Mouse (Mus musculus) forebrain, embryonic 14.5 days (tissue): ENCODE data around the gene Gtf3c1. TPM values are rescaled to one million over a fixed set of nuclear protein-coding genes. Genes with fewer than 3 reads are reported as not detected.

Experiments
- ATAC-seq: fragments of 200-750 bp; cut with Nextera tagmentation; 2 replicates; pipeline ENCODE4 v1.8.0; 2017; ENCODE audit warnings: mild to moderate bottlenecking, moderate library complexity
- DNase-seq: peaks from one replicate; pipeline ENCODE4 v3.0.0-alpha.2; 2015; ENCODE audit warnings: low spot score
- H3K27ac ChIP-seq: fragments of 300-500 bp; sonication (generic); 2 replicates; pipeline ENCODE4 v1.5.1; 2014; ENCODE audit warnings: low read depth, mild to moderate bottlenecking, control low read depth, low read length, moderate library complexity
- H3K27me3 ChIP-seq: fragments of 300-500 bp; sonication (generic); replicated peaks from 2 replicates; pipeline ENCODE4 v1.6.1; 2014; ENCODE audit warnings: low read length, control low read depth, mixed read lengths; ENCODE audit not compliant: control insufficient read depth, insufficient read depth
- H3K36me3 ChIP-seq: fragments of 300-500 bp; sonication (generic); 2 replicates; pipeline ENCODE4 v1.6.1; 2014; ENCODE audit warnings: low read length, control low read depth; ENCODE audit not compliant: control insufficient read depth, insufficient read depth
- H3K4me1 ChIP-seq: fragments of 300-500 bp; sonication (generic); 2 replicates; pipeline ENCODE4 v1.6.1; 2014; ENCODE audit warnings: antibody characterized with exemption, low read length, control low read depth; ENCODE audit not compliant: control insufficient read depth, insufficient read depth
- H3K4me2 ChIP-seq: fragments of 300-500 bp; sonication (generic); 2 replicates; pipeline ENCODE4 v1.6.1; 2014; ENCODE audit warnings: mild to moderate bottlenecking, control low read depth, low read length
- H3K4me3 ChIP-seq: fragments of 300-500 bp; sonication (generic); 2 replicates; pipeline ENCODE4 v1.5.1; 2014; ENCODE audit warnings: low read depth, low read length, control low read depth
- H3K9ac ChIP-seq: fragments of 300-500 bp; sonication (generic); 2 replicates; pipeline ENCODE4 v1.6.1; 2014; ENCODE audit warnings: mild to moderate bottlenecking, low read length, control low read depth, moderate library complexity
- H3K9me3 ChIP-seq: fragments of 300-500 bp; sonication (generic); replicated peaks from 2 replicates; pipeline ENCODE4 v1.6.1; 2016; ENCODE audit warnings: low read length, control low read depth, mixed read lengths; ENCODE audit not compliant: control insufficient read depth
- whole genome bisulfite sequencing: fragments of 180-500 bp; shearing (Covaris S2); extraction: QIAGEN DNeasy Blood & Tissue Kit; methylation state at CpG from one replicate; pipeline ENCODE4 v1.1.7; 2014; 5-methylcytosine and 5-hydroxymethylcytosine counted together
- polyA plus RNA-seq: library from polyadenylated mRNA; unstranded; fragments of >200 nt; fragmentation: Nextera tagmentation; extraction: Ambion mirVana; gene quantifications from 2 replicates; pipeline ENCODE4 v1.2.1, GENCODE M21; 2014

Gene Gtf3c1
- polyA plus RNA-seq, 1 experiment from 2014 or later: 33.5 TPM

DNA sequence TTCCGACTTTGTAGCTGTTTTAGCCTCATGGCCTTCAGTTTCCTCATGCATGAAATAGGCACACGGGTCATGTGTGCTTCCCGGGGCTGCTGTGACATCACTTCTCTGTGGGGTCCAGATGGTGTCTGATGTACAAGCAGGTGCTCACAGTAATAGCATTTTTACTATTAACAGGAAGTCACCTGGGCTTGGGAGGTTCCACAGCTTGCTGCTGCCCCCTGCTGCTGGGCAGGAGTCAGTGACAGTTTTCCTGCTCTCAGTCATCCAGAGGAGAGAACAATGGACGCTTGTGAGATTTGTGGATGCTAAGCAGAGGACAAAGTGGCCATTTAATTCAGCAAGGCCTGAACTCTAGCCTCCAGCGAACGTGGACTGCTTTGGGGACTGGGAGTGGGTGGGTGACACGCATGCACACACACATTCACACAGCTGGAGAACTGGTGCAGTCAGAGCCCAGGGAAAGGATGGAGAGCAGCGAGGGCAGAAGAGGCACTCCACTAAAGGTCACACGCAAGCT is 68.7 kb downstream of the Gtf3c1 start:
- H3K36me3 ChIP-seq: peaks cover 45% of the 10 kb centered on the region
- H3K9me3 ChIP-seq: no peaks in the 10 kb centered on the region
- peak; percentile 73 for ATAC-seq
- H3K27ac ChIP-seq: peak overlapping the region; percentile 27; the same call in 1 of the 2 replicates
- H3K4me3 ChIP-seq: no peak overlapping the region
- WGBS: 36% methylated on average over 9 of the region's 9 CpGs
- H3K27me3 ChIP-seq: no peaks in the 10 kb centered on the region
- peak; percentile 79 for DNase-seq
- H3K4me1 ChIP-seq: no peaks in the 10 kb centered on the region
- H3K9ac ChIP-seq: peak overlapping the region; percentile 32; the same call in 1 of the 2 replicates
- no peak overlapping the region for H3K4me2 ChIP-seq

DNA sequence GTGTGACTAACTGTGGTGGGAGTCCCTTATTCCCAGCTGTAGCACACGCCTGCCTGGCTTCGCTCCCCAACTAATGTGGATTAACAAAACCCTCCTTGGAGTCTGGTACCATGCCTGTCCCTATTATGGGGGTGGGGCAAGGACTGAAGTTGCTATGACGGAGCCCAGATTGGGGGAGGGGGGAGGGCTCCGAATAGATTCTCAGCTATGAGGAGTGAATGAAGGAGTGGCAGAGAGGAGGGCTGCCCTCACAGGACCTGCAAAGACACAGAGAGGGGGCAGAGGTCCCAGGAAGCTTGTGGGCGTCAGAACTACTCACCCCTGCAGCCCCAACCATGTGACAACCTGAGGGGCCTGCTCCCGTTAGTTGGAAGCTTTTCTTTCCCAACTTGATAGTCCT is 69.2 kb downstream of the Gtf3c1 start:
- Histone ChIP-seq H3K27ac (no peak overlapping the region), H3K4me1 (no peaks in the 10 kb centered on the region), H3K36me3 (peaks cover 39% of the 10 kb centered on the region), H3K27me3 (no peaks in the 10 kb centered on the region), H3K4me2 (no peak overlapping the region), H3K9ac (no peak overlapping the region), H3K4me3 (no peak overlapping the region), H3K9me3 (no peaks in the 10 kb centered on the region)
- DNase-seq (no peak), ATAC-seq (peak; percentile 13; the same call in 1 of the 2 replicates)
- 73% methylated on average over 6 of the region's 6 CpGs for WGBS

DNA sequence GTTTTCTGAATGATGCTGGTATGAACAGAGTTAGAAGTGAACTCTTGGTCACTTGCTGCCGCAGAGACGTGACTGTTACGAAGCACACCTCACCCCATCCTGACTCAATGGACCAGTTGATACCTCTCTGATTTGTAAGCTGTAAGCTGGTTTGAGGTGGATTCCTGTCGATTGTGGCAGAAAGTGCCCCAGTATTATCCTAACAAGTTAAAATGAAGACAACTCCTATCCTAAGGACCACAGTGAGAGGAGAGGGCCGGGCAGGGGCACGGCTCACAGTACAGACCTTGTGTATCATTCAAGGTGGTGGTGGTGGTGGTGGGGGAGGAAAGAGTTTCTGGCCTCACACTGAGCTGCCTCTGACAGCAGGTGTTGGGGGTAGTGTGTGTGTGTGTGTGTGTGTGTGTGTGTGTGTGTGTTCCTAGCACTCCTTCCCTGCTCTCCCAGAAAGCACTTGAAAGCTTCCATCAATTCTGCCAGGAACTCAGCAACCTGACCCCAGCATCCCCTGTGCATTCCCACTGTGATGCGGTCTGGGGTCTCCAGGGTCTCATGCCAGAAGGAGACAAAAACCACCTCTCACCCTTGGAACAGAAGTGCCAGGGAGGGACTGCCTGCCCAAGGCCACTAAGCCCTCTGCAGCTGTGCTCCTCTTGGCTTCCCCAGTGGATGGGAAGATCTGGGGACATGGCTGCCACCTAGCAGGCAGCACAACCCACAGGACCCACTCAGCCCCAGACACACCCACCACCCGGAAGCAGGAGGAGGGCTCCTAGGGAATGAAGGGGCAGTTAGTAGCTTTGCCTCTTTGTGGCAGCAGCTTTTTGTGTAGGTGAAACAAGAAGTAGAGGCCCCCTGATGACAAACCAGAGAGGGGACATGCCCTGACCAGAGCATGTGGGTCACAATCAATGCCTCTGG is 70.1 kb downstream of the Gtf3c1 start:
- Histone ChIP-seq H3K9me3 (no peaks in the 10 kb centered on the region), H3K4me3 (no peak overlapping the region), H3K4me2 (no peak overlapping the region), H3K36me3 (peaks cover 30% of the 10 kb centered on the region), H3K27ac (no peak overlapping the region), H3K27me3 (no peaks in the 10 kb centered on the region), H3K4me1 (no peaks in the 10 kb centered on the region), H3K9ac (no peak overlapping the region)
- ATAC-seq (no peak), DNase-seq (no peak)
- 85% methylated on average over 8 of the region's 8 CpGs for WGBS

DNA sequence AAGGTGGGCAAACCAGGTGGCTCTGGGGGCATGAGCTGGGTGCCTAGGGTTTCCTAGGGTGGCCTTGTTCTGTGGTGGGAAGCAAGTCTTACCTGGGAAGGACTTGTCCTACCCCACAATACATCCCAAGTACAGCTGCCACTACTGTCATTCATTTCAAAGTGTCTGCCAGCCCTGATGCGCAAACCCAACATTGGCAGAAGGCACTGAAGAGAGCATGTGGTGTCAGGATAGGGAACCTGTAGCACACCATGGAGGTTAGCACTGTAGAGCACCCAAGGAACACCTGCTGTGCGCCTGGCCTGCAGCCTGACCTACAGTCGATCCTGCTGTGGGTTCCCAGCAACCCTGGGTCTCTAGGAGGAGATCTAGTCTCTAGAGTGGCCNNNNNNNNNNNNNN is 76.6 kb downstream of the Gtf3c1 start:
- Histone ChIP-seq H3K4me2 (no peak overlapping the region), H3K9me3 (no peaks in the 10 kb centered on the region), H3K4me3 (no peak overlapping the region), H3K27ac (no peak overlapping the region), H3K9ac (no peak overlapping the region), H3K27me3 (no peaks in the 10 kb centered on the region), H3K36me3 (no peaks in the 10 kb centered on the region), H3K4me1 (no peaks in the 10 kb centered on the region)
- ATAC-seq (no peak), DNase-seq (no peak)
- WGBS: 95% methylated on average over 3 of the region's 3 CpGs

DNA sequence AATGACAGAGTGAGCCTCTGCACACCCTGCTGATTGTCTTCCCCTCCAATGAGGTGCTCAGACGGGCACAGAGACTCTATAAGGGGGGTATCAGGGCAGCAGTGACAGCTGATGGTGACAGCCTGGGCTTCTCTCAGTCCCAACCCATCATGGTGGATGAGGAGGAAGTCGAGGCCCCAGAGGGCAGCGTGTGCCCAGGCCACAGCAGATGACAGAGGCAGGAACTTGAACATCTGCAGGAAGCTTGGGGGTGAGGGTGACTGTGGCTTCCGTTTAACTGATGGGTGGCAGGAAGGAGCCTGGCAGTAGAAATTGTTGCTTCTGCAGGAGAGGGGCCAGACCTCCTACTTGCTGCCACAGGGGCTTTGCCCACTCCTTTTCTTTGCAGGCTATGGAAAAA is 77.3 kb downstream of the Gtf3c1 start:
- H3K9ac ChIP-seq: no peak overlapping the region
- no peak overlapping the region for H3K27ac ChIP-seq
- ATAC-seq: no peak
- H3K9me3 ChIP-seq: no peaks in the 10 kb centered on the region
- 72% methylated on average over 4 of the region's 4 CpGs for WGBS
- no peaks in the 10 kb centered on the region for H3K27me3 ChIP-seq
- no peaks in the 10 kb centered on the region for H3K36me3 ChIP-seq
- H3K4me3 ChIP-seq: no peak overlapping the region
- no peak overlapping the region for H3K4me2 ChIP-seq
- no peaks in the 10 kb centered on the region for H3K4me1 ChIP-seq
- no peak for DNase-seq

DNA sequence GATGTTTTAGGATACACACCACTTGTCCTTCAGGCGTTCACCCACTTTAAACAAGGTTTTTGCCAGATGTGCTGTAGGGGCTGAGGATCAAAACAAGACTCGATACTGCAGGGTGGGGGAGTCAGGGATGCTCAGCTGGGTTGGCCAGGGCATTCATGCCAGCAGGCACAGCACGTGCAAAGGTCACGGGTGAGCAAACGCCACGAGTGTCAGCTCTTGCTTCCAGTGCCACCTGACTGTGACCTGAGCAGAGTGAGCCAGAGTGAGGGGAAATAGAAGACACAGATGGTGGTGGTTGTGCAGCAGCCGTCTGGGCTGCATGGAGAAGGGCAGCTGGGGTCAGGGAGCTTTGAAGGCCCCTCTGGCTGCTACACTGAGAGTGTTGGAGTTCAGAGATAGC is 81.8 kb downstream of the Gtf3c1 start:
- WGBS: 71% methylated on average over 7 of the region's 7 CpGs
- Histone ChIP-seq H3K27ac (no peak overlapping the region), H3K36me3 (no peaks in the 10 kb centered on the region), H3K27me3 (no peaks in the 10 kb centered on the region), H3K9ac (no peak overlapping the region), H3K4me3 (no peak overlapping the region), H3K9me3 (no peaks in the 10 kb centered on the region), H3K4me2 (no peak overlapping the region), H3K4me1 (no peaks in the 10 kb centered on the region)
- ATAC-seq: no peak
- DNase-seq: no peak

DNA sequence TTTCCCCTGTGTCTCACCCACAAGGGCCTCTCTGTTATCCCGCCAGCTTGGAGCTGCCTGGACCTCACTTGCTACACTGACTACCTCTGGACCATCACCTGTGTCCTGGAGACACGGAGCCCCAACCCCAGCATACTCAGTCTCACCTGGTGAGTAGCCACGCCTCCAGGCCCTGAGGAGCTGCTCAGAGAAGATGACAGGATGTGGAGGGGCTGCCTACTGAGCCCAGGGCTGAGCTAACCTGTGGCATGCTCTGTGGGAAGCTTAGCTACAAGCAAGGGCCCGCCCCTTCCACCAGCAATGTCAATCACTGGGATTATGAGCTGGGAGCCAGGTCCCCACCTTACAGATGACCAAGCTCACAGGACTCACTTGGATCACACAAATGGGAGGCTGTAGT is 82.4 kb downstream of the Gtf3c1 start:
- H3K9me3 ChIP-seq: no peaks in the 10 kb centered on the region
- 73% methylated on average over 4 of the region's 4 CpGs for whole genome bisulfite sequencing
- ATAC-seq: no peak

DNA sequence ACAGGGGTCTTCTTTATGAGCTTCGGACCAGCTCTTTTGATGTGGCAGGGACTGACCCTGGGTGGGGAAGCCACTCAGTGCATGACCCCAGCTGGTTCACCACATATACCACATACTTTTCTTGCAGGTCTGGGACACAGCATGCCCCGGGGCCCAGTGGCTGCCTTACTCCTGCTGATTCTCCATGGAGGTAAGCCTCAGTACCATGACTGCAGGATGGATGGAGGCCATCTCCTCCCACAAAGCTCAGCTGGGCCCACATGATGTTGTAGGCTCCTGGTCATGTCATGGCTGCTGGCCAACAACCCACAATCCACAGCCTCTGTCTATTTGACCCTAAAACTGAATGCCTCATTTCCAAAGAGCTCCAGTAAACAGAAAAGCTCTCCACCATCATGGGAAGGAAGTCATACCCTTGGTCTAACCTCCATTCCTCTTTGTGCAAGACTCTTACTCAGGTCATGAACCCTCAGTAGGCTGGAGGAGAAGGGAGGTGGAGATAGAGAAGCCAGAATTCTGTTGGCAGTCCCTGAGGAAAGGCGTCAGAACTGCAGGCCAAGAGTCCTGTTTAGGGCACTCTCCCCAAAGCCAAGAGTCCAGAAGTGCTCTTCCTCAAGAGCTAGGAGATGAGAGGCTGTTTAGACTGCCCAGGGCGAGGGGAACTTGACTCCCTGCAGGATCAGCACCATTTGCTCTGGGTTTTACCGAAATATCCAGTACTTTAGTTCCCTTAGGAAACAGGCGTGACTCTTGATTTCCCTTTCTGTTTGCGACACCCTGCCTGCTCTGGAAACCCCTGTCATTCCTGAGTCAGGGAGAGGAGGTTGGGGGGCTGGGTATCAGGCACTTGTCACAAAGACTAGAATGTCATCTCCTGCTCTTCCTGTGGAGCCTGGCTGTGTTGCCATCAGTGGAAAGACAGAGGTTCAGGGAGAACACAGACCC is 84.6 kb downstream of the Gtf3c1 start:
- no peaks in the 10 kb centered on the region for H3K27me3 ChIP-seq
- 88% methylated on average over 7 of the region's 7 CpGs for WGBS
- DNase-seq (no peak), ATAC-seq (no peak)
- H3K4me1 ChIP-seq: no peaks in the 10 kb centered on the region
- no peaks in the 10 kb centered on the region for H3K36me3 ChIP-seq
- no peak overlapping the region for H3K4me2 ChIP-seq
- H3K4me3 ChIP-seq: no peak overlapping the region
- no peaks in the 10 kb centered on the region for H3K9me3 ChIP-seq
- H3K27ac ChIP-seq: no peak overlapping the region
- no peak overlapping the region for H3K9ac ChIP-seq

More for the DNA sequence above, 82.4 kb downstream of the Gtf3c1 start:
- Histone ChIP-seq H3K9ac (no peak overlapping the region), H3K4me2 (no peak overlapping the region), H3K27ac (no peak overlapping the region), H3K4me3 (no peak overlapping the region), H3K36me3 (no peaks in the 10 kb centered on the region), H3K27me3 (no peaks in the 10 kb centered on the region), H3K4me1 (no peaks in the 10 kb centered on the region)
- no peak for DNase-seq
